Mouse (Mus musculus) T-cell, adult 2 months (primary cell): ENCODE results near the gene Raph1.
A peak's percentile ranks its signal among the peaks of the same experiment; 100 is the strongest.
"Not testable (repeated sequence)": the region's sequence is repeated elsewhere in the genome, so short reads cannot be mapped to it uniquely, and the experiment has no call there.

Experiments used
- DNase-seq: peaks from one replicate; pipeline ENCODE4 v3.0.0; 2022; ENCODE audit warnings: low spot score

The Raph1 gene

GRCm38 (mm10) chr1:60565270-60565920 is 1.5 kb downstream of the Raph1 start:
- DNase-seq, result peak; percentile 33

GRCm38 (mm10) chr1:60564691-60565090 is 2.2 kb downstream of the Raph1 start:
- no peak for DNase-seq

GRCm38 (mm10) chr1:60563021-60563420 is 3.9 kb downstream of the Raph1 start:
- no peak for DNase-seq

- DNase-seq, result no peak
Measured at GRCm38 (mm10) chr1:60543681-60544080, 23.2 kb downstream of the Raph1 start.

- DNase-seq, result peak; percentile 23
Measured at GRCm38 (mm10) chr1:60539272-60539671, 27.6 kb downstream of the Raph1 start.

GRCm38 (mm10) chr1:60534932-60535331 is 32.0 kb downstream of the Raph1 start:
- peak; percentile 20 for DNase-seq

GRCm38 (mm10) chr1:60530636-60531035 is 36.3 kb downstream of the Raph1 start:
- no peak for DNase-seq

GRCm38 (mm10) chr1:60530107-60530506 is 36.8 kb downstream of the Raph1 start:
- peak; percentile 5 for DNase-seq

GRCm38 (mm10) chr1:60510584-60510983 is 56.3 kb downstream of the Raph1 start:
- DNase-seq, result no peak

GRCm38 (mm10) chr1:60503456-60503855 is 63.4 kb downstream of the Raph1 start:
- DNase-seq, result no peak

GRCm38 (mm10) chr1:60493421-60493820 is 73.5 kb downstream of the Raph1 start:
- DNase-seq, result no peak

- no peak for DNase-seq
Measured at GRCm38 (mm10) chr1:60492404-60492803, 74.5 kb downstream of the Raph1 start.

- no peak for DNase-seq
Measured at GRCm38 (mm10) chr1:60490510-60490909, 76.4 kb downstream of the Raph1 start.

- DNase-seq, result no peak
Measured at GRCm38 (mm10) chr1:60489660-60490059, 77.2 kb downstream of the Raph1 start.

GRCm38 (mm10) chr1:60488635-60489034 is 78.3 kb downstream of the Raph1 start:
- DNase-seq, result no peak

- DNase-seq, result no peak
Measured at GRCm38 (mm10) chr1:60485649-60486048, 81.3 kb downstream of the Raph1 start.

GRCm38 (mm10) chr1:60482881-60483280 is 84.0 kb downstream of the Raph1 start:
- DNase-seq, result peak; percentile 45

- DNase-seq, result no peak
Measured at GRCm38 (mm10) chr1:60481561-60481960, 85.3 kb downstream of the Raph1 start.

- peak; percentile 6 for DNase-seq
Measured at GRCm38 (mm10) chr1:60470541-60470940, 96.4 kb downstream of the Raph1 start.

- DNase-seq, result no peak
Measured at GRCm38 (mm10) chr1:60469491-60469890, 97.4 kb downstream of the Raph1 start.

GRCm38 (mm10) chr1:60460623-60461022 is 106.3 kb downstream of the Raph1 start:
- peak; percentile 40 for DNase-seq

GRCm38 (mm10) chr1:60449896-60450295 is 117.0 kb downstream of the Raph1 start:
- DNase-seq, result no peak

GRCm38 (mm10) chr1:60447067-60447466 is 119.8 kb downstream of the Raph1 start:
- peak; percentile 66 for DNase-seq

GRCm38 (mm10) chr1:60441438-60441837 is 125.5 kb downstream of the Raph1 start:
- DNase-seq, result not testable (repeated sequence)
